Mouse (Mus musculus): ENCODE results near the gene Mcu. TPM values are rescaled to one million over a fixed set of nuclear protein-coding genes. Genes with fewer than 3 reads are reported as not detected.

The Mcu gene
- polyA plus RNA-seq (2015; fragmentation: Illumina TruSeq; extraction: RNeasy Lipid Tissue Mini Kit (QIAGEN cat#74804); ENCODE audit: insufficient read depth, low read depth, low replicate concordance), result 6.1 TPM

GRCm38 (mm10) chr10:59616522-59616921 is at the start of gene Mcu:
Gene Mcu, minus strand, starts transcription at chr10:59616692.

GRCm38 (mm10) chr10:59615981-59616520 is 441 bp downstream of the Mcu start, which contains the start of gene Gm10322:
Gene Gm10322, plus strand, starts transcription at chr10:59616063.

GRCm38 (mm10) chr10:59441735-59442134 is 174.8 kb downstream of the Mcu start, which contains the start of gene Oit3:
Gene Oit3, minus strand, starts transcription at chr10:59441778.

GRCm38 (mm10) chr10:59402899-59403792 is 213.3 kb downstream of the Mcu start, which contains the start of gene Pla2g12b:
Gene Pla2g12b, plus strand, starts transcription at chr10:59403660.

Other genes starting within 250 kb of the Mcu start
- gene Gm10273, start 221.1 kb downstream of the Mcu start, polyA plus RNA-seq (2015; fragmentation: Illumina TruSeq; extraction: RNeasy Lipid Tissue Mini Kit (QIAGEN cat#74804); ENCODE audit: insufficient read depth, low read depth, low replicate concordance), result not detected
- gene Pla2g12b, start 213.0 kb downstream of the Mcu start, polyA plus RNA-seq (2015; fragmentation: Illumina TruSeq; extraction: RNeasy Lipid Tissue Mini Kit (QIAGEN cat#74804); ENCODE audit: insufficient read depth, low read depth, low replicate concordance), result not detected
- not detected for gene Oit3, start 174.9 kb downstream of the Mcu start, polyA plus RNA-seq (2015; fragmentation: Illumina TruSeq; extraction: RNeasy Lipid Tissue Mini Kit (QIAGEN cat#74804); ENCODE audit: insufficient read depth, low read depth, low replicate concordance)
- gene Gm10322, start 629 bp downstream of the Mcu start, polyA plus RNA-seq (2015; fragmentation: Illumina TruSeq; extraction: RNeasy Lipid Tissue Mini Kit (QIAGEN cat#74804); ENCODE audit: insufficient read depth, low read depth, low replicate concordance), result not detected
- 9.8 TPM for gene Micu1, start 85.8 kb upstream of the Mcu start, polyA plus RNA-seq (2015; fragmentation: Illumina TruSeq; extraction: RNeasy Lipid Tissue Mini Kit (QIAGEN cat#74804); ENCODE audit: insufficient read depth, low read depth, low replicate concordance)

Data from pancreas, adult 10 weeks (tissue).